Mouse (Mus musculus) lung, adult 2 months (tissue): ENCODE measurements around the gene B9d2. TPM values are rescaled to one million over a fixed set of nuclear protein-coding genes. Genes with fewer than 3 reads are reported as not detected.
"Not testable (repeated sequence)": the region's sequence is repeated elsewhere in the genome, so short reads cannot be mapped to it uniquely, and the experiment has no call there.

Source experiments
- DNase-seq: peaks from one replicate; pipeline ENCODE4 v3.0.0; 2022
- H3K4me1 ChIP-seq: fragments of 200-500 bp; 2 replicates; pipeline ENCODE4 v1.6.1; 2011; ENCODE audit warnings: low read length; ENCODE audit not compliant: control insufficient read depth, insufficient read depth
- H3K4me3 ChIP-seq: fragments of 200-500 bp; replicated peaks from 2 replicates; pipeline ENCODE3; 2011; ENCODE audit warnings: low read depth, mild to moderate bottlenecking, control low read depth, low read length; ENCODE audit errors: extremely low read depth
- CTCF ChIP-seq: fragments of 200-500 bp; IDR thresholded peaks from 2 replicates; pipeline ENCODE4 v1.5.1; 2011; ENCODE audit warnings: mild to moderate bottlenecking, low read length, control low read depth; ENCODE audit not compliant: insufficient read depth
- POLR2A ChIP-seq: fragments of 200-500 bp; IDR thresholded peaks from 2 replicates; pipeline ENCODE4 v1.6.1; 2011; ENCODE audit warnings: low read depth, mild to moderate bottlenecking, control low read depth, low read length, borderline replicate concordance; ENCODE audit errors: extremely low read depth
- WGBS: fragments of 180-500 bp; shearing (Covaris S2); methylation state at CpG from one replicate; pipeline ENCODE4 v1.1.7; 2018; 5-methylcytosine and 5-hydroxymethylcytosine counted together
- polyA plus RNA-seq: library from polyadenylated mRNA; depleted of rRNA; stranded (reverse); fragments of >200 nt; gene quantifications from 2 replicates; pipeline ENCODE4 v1.2.3, GENCODE M21; 2012; rRNA removed

B9d2 gene
- polyA plus RNA-seq, 1 experiment = 53.4 TPM

DNA sequence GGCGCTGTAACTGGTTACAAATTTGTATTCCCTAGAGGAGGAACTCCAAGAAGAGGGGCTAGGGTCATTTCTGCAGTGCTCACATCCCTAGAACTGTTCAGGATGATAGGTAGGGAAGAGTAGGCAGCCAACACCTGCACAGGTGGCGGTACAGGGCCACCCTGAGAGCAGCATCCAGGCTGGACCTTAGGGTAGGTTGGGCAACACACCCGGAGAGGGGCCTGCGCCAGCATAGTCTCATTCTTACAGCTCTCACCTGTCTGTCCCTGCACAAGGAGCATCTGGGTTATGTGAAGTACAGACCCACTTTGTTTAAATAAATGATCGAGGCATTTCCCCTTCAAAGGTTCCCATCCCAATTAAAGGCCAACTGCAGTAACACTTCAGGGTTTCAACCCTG, 40.2 kb downstream of the B9d2 start:
- WGBS = 82% methylated on average over 5 of the region's 5 CpGs
- Histone ChIP-seq H3K4me3 (no peak overlapping the region), H3K4me1 (peaks cover 9% of the 10 kb centered on the region)
- no peak for TF ChIP-seq POLR2A
- DNase-seq = no peak

- H3K4me3 ChIP-seq, H3K4me1 ChIP-seq, DNase-seq: not testable (repeated sequence)
Measured at GRCm38 (mm10) chr7:25721776-25722175, 41.2 kb downstream of the B9d2 start.

DNA sequence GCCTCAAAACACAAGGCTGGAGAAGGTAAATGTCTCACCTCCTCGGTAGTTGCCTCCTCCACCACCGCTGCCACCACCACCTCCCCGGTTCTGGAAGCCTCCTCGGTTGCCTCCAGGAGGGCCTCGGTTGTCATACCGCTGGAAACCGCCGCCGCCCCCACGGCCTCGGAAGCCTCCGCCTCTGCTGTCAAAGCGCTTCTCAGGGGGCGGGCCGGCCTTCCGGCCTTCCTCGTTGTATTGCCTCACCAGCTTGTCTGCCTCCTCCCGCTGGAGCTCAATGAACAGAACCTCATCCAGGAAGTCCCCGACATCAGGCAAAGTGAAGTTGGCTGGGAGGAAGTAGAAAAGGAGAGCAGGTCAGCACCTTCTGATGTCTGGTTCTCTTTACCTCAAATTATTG, 45.3 kb downstream of the B9d2 start:
- no peak for DNase-seq
- TF ChIP-seq POLR2A (no peak), CTCF (no peak)
- Histone ChIP-seq H3K4me1 (no peaks in the 10 kb centered on the region; the same call in 1 of the 2 replicates), H3K4me3 (no peak overlapping the region)
- WGBS = 77% methylated on average over 19 of the region's 19 CpGs

DNA sequence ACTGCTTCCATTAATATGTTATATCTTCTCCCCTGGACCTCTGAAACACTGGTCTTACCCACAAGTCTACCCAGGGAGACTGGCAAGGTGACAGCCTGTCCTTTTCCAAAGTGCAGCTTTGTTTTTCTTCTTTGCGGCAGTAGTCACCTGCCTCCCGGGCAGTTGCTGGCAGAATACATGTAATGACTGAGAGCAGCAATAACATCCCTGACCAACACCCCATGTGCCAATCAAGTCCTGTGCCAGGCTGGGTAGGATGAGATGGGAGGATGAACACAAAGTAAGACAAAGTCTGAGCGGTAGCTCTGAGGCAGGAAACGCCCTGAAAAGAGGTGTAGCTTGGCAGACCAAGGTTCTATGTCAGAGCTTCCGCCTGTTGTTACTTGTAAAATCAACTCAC, 47.2 kb downstream of the B9d2 start:
- no peak for TF ChIP-seq CTCF
- TF ChIP-seq POLR2A = no peak
- Histone ChIP-seq H3K4me1 (no peaks in the 10 kb centered on the region; the same call in 1 of the 2 replicates), H3K4me3 (no peak overlapping the region)
- 78% methylated on average over 5 of the region's 5 CpGs for WGBS
- no peak for DNase-seq

DNA sequence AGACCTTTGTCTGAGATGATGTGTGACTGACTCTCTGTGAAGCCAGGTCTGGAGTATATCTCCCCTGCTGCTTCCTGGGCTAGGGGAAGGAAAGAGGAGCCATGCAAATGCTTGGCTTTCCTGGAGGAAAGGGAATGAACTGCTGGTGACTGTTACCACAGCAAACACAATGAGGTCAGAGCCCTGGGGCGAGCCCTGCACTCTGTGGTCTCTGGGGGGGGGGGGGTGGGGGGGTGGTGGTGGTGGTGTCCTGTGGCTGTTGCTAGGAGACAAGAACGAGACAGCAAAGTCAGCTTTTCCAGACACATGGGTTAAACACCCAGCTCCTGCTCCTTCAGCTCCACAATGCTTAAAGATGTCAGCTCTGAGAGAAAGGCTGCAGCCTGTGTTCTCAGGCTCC, 48.8 kb downstream of the B9d2 start:
- no peak overlapping the region for H3K4me3 ChIP-seq
- TF ChIP-seq CTCF (no peak), POLR2A (no peak)
- H3K4me1 ChIP-seq = no peaks in the 10 kb centered on the region; the same call in 1 of the 2 replicates
- 14% methylated on average over 2 of the region's 2 CpGs for WGBS
- no peak for DNase-seq

GRCm38 (mm10) chr7:25729862-25730261, 49.3 kb downstream of the B9d2 start:
- no peak for DNase-seq
- Histone ChIP-seq H3K4me3 (no peak overlapping the region), H3K4me1 (no peaks in the 10 kb centered on the region; the same call in 1 of the 2 replicates)
- TF ChIP-seq CTCF (no peak), POLR2A (no peak)
- WGBS = 67% methylated on average over 2 of the region's 2 CpGs

DNA sequence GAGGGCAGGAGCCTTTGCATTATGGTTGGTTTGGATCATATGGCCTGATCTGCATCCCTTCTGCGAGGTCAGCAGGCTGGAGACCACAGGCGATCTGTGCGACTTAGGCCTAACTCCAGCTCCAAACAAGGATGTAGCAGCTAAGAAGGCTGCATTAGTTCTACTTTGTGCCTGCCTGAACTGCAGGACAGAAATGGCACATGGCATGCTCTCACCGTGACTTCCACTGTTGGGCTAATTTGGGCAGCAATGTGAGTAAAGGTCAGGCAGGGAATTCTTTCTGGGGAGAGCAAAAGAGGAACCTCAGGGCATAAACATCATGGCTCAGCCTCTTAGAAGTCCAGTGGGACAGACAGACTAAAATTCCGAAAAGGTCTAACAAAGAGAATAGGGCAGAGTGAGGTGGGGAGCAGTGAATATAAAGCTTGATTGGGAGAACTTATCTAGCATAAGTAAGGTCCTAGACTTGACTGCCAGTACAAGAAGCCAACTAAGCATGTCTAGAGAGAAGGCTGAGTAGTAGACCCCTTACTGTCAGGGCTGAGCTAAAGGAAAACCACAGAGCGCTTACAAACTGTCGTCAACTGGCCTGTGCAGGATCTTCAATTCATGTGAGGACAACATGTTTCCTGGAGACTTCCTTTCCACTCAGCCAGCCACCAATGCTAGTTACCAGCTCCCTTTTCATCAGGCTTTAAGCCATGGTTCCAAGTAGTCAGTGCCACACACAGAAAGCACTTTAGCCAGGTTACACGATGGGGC, 50.9 kb downstream of the B9d2 start:
- WGBS = 81% methylated on average over 8 of the region's 8 CpGs
- Histone ChIP-seq H3K4me3 (no peak overlapping the region), H3K4me1 (no peaks in the 10 kb centered on the region; the same call in 1 of the 2 replicates)
- TF ChIP-seq POLR2A (no peak), CTCF (no peak)
- no peak for DNase-seq

- no peak for DNase-seq
Measured at GRCm38 (mm10) chr7:25734991-25735390, 54.4 kb downstream of the B9d2 start.

More at GRCm38 (mm10) chr7:25734991-25735390, 54.4 kb downstream of the B9d2 start:
- no peaks in the 10 kb centered on the region for H3K4me1 ChIP-seq
- TF ChIP-seq CTCF = no peak
- no peak for TF ChIP-seq POLR2A
- H3K4me3 ChIP-seq = no peak overlapping the region
- 42% methylated on average over 4 of the region's 4 CpGs for WGBS

Other genes starting within 250 kb of the B9d2 start
- 30.9 and 38.6 TPM in 2 replicates for gene Ceacam1, start 203.2 kb upstream of the B9d2 start, polyA plus RNA-seq
- 0.04 TPM in 1 of 2 replicates, not detected in the other for gene Ceacam2, start 140.9 kb upstream of the B9d2 start, polyA plus RNA-seq
- gene Erich4, start 64.9 kb upstream of the B9d2 start, polyA plus RNA-seq = not detected in 2 replicates
- gene Dmac2, start 61.4 kb upstream of the B9d2 start, polyA plus RNA-seq = 36.3 and 40.9 TPM in 2 replicates
- gene B3gnt8, start 54.1 kb upstream of the B9d2 start, polyA plus RNA-seq = 15.5 and 15.8 TPM in 2 replicates
- 140 and 143 TPM in 2 replicates for gene Bckdha, start 21.8 kb upstream of the B9d2 start, polyA plus RNA-seq
- gene Exosc5, start 21.6 kb upstream of the B9d2 start, polyA plus RNA-seq = 53.1 and 60.8 TPM in 2 replicates
- gene Tmem91, start 5.6 kb upstream of the B9d2 start, polyA plus RNA-seq = 0.37 and 0.86 TPM in 2 replicates
- gene Tgfb1, start 6.2 kb downstream of the B9d2 start, polyA plus RNA-seq = 68.3 and 71.1 TPM in 2 replicates
- gene Ccdc97, start 38.3 kb downstream of the B9d2 start, polyA plus RNA-seq = 60.0 and 69.2 TPM in 2 replicates
- gene Hnrnpul1, start 74.0 kb downstream of the B9d2 start, polyA plus RNA-seq = 43.8 and 49.9 TPM in 2 replicates
- gene Axl, start 107.9 kb downstream of the B9d2 start, polyA plus RNA-seq = 91.8 and 92.0 TPM in 2 replicates
- 116 and 135 TPM in 2 replicates for gene Cyp2s1, start 136.1 kb downstream of the B9d2 start, polyA plus RNA-seq
- gene Cyp2b10, start 216.8 kb downstream of the B9d2 start, polyA plus RNA-seq = 120 and 161 TPM in 2 replicates